Mouse (Mus musculus): Measurements from ENCODE around the gene Syngr2.

DNA sequence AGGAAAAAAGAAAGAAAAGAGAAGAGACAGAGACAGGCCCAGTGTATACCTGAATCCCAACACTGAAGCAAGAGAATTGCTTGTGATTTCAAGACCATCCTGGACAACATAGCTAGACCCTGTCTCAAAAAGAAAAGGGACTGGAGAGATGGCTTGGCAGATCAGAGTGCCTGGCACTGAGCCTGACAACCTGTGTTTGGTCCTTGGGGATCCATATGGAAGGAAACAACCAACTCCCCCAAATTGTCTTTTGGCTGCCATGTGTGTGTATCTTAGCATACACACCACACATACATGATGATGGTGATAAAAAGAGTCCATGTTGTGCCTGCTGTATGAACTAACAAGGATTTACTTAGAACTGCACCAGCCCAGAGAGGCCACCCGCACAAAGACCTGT lies 29.6 kb downstream of the Syngr2 start:
- TF ChIP-seq CTCF (conservative IDR thresholded peaks at IDR 0.05; ENCODE audit: insufficient read depth, insufficient read length, low read depth, low read length), result no peak
- no peak for TF ChIP-seq POLR2A (IDR thresholded peaks at IDR 0.05; ENCODE audit: low read depth, low read length)
